Mouse (Mus musculus) megakaryocyte, embryonic 14.5 days (primary cell): ENCODE results near the gene Gcgr.

Experiments used
- FLI1 ChIP-seq: IDR thresholded peaks from 2 replicates; pipeline ENCODE4 v1.6.1; 2012; ENCODE audit warnings: low read length, inconsistent platforms, mixed read lengths
- GATA1 ChIP-seq: IDR thresholded peaks from 3 replicates; pipeline ENCODE4 v1.6.1; 2012; ENCODE audit warnings: mixed read lengths, low read length, inconsistent platforms, borderline replicate concordance

GRCm38 (mm10) chr11:120574278-120574600 lies 43.7 kb downstream of the Gcgr start:
- no peak for TF ChIP-seq GATA1
- no peak for TF ChIP-seq FLI1
